21 mouse cellular contexts compared by ENCODE assay signal in the genomic region with DNA sequence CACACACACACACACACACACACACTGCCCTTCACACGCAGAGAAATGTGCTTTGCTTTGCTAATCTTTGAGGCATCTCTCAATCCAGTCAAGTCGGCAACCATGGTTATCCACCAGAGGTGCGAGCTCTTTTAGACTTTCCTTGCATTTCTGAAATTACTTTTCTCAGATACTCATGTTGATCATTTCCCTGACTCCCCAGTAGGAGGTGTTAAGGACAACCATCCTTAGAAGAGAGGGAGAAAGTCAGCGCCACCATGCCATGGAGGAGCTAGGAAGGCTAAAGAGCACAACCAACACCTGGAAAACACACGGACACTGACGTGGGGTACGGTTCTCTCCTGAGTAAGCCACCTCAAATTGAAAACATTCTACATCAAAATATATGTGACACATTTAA. TPM values are rescaled to one million over a fixed set of nuclear protein-coding genes. Genes with fewer than 3 reads are reported as not detected.
DNase-seq lines count a peak whose midpoint lies in the region; ATAC-seq and TF ChIP-seq lines count a peak whose summit lies in the region.
"Had no signal": no experiment of that assay in that cellular context is flagged by ENCODE, and none has a peak within 500 bp of the region (broad histone marks: within the 10 kb centered on the region; RNA-seq: fewer than 3 reads in every experiment).

No protein-coding gene starts in this region.

- DNase-seq in heart, adult 2 months, result no peak
- no peak for DNase-seq in heart, adult 11 months
- DNase-seq in liver, postnatal 0 days, result no peak
- no peak for DNase-seq in liver, embryonic 11.5 days (ENCODE audit: low spot score)
- peak; percentile 18 for DNase-seq in 3T3-L1 (ENCODE audit: low read depth, low spot score)
- peak; percentile 13 for DNase-seq in brain, adult 2 months (ENCODE audit: low read depth, low spot score)
- DNase-seq in frontal cortex, postnatal 36 days (ENCODE audit: low spot score in 2 of 2), result no peak
- DNase-seq: adrenal gland, postnatal 14 days; cerebellum, adult 8-10 months; heart, postnatal 14 days; kidney, postnatal 14 days; retina, postnatal 1 day; spleen, adult 18-20 months; thymus, postnatal 36 days had no signal

- no peaks in the 10 kb centered on the region for H3K27me3 ChIP-seq in heart, adult 2 months (ENCODE audit: control insufficient read depth, insufficient read depth, low read length)
- H3K27me3 ChIP-seq in liver, postnatal 0 days (ENCODE audit: insufficient read depth, low read length), result no peaks in the 10 kb centered on the region
- no peaks in the 10 kb centered on the region for H3K27me3 ChIP-seq in liver, embryonic 11.5 days (replicated peaks; ENCODE audit: control insufficient read depth, insufficient read depth, low read length)
- H3K27me3 ChIP-seq: embryonic facial prominence, embryonic 15.5 days; forebrain, embryonic 13.5 days; stomach, embryonic 15.5 days had no signal

- no peaks in the 10 kb centered on the region for H3K9me3 ChIP-seq in liver, postnatal 0 days (ENCODE audit: low read length)
- H3K9me3 ChIP-seq in liver, embryonic 11.5 days (ENCODE audit: control insufficient read depth, low read length), result no peaks in the 10 kb centered on the region
- H3K9me3 ChIP-seq: embryonic facial prominence, embryonic 15.5 days; forebrain, embryonic 13.5 days; limb, embryonic 10.5 days; stomach, embryonic 15.5 days had no signal

- no peak overlapping the region for H3K27ac ChIP-seq in heart, adult 2 months
- no peak overlapping the region for H3K27ac ChIP-seq in liver, postnatal 0 days (ENCODE audit: low read depth)
- H3K27ac ChIP-seq in liver, embryonic 11.5 days (ENCODE audit: low read depth, low read length), result no peak overlapping the region
- H3K27ac ChIP-seq: embryonic facial prominence, embryonic 15.5 days; forebrain, embryonic 13.5 days; limb, embryonic 10.5 days; liver, embryonic 14.5 days had no signal

- peaks cover 4% of the 10 kb centered on the region for H3K36me3 ChIP-seq in heart, adult 2 months (ENCODE audit: control insufficient read depth, insufficient read depth, low read length)
- no peaks in the 10 kb centered on the region for H3K36me3 ChIP-seq in liver, postnatal 0 days (replicated peaks; ENCODE audit: insufficient read depth, low read length)
- H3K36me3 ChIP-seq in liver, embryonic 11.5 days (ENCODE audit: control insufficient read depth, insufficient read depth, low read length), result no peaks in the 10 kb centered on the region
- H3K36me3 ChIP-seq: embryonic facial prominence, embryonic 15.5 days; limb, embryonic 10.5 days; stomach, embryonic 15.5 days had no signal

- H3K4me3 ChIP-seq in heart, adult 2 months, result no peak overlapping the region
- H3K4me3 ChIP-seq in liver, postnatal 0 days (ENCODE audit: low read depth, low read length), result no peak overlapping the region
- H3K4me3 ChIP-seq in liver, embryonic 11.5 days (ENCODE audit: low read depth, low read length), result no peak overlapping the region
- H3K4me3 ChIP-seq: embryonic facial prominence, embryonic 15.5 days; forebrain, embryonic 13.5 days; limb, embryonic 10.5 days; myocyte; stomach, embryonic 15.5 days had no signal

- no peak for TF ChIP-seq EP300 in heart, adult 2 months (IDR thresholded peaks at IDR 0.05; ENCODE audit: insufficient read depth, low read depth, low read length)
- no peak for TF ChIP-seq EP300 in liver, postnatal 0 days (IDR thresholded peaks at IDR 0.05; ENCODE audit: low read depth)

- H3K4me1 ChIP-seq in heart, adult 2 months (ENCODE audit: control insufficient read depth, insufficient read depth, low read length), result peaks cover 6% of the 10 kb centered on the region
- H3K4me1 ChIP-seq in liver, postnatal 0 days (ENCODE audit: insufficient read depth), result no peaks in the 10 kb centered on the region
- peaks cover 7% of the 10 kb centered on the region for H3K4me1 ChIP-seq in liver, embryonic 11.5 days (replicated peaks; ENCODE audit: control insufficient read depth, insufficient read depth, low read length)
- H3K4me1 ChIP-seq: embryonic facial prominence, embryonic 15.5 days; limb, embryonic 10.5 days; stomach, embryonic 15.5 days had no signal

- ATAC-seq in liver, postnatal 0 days, result no peak
- no peak for ATAC-seq in liver, embryonic 11.5 days (replicated peaks; ENCODE audit: low FRiP score)
- ATAC-seq: forebrain, embryonic 13.5 days had no signal

- intact Hi-C loops in heart, adult 2 months (cut with DNase I), result loop anchor here (5.0 kb wide), 1 partner anchor 94 kb away; no protein-coding TSS in a partner anchor

- TF ChIP-seq POLR2A in heart, adult 2 months (IDR thresholded peaks at IDR 0.05; ENCODE audit: insufficient read depth, low read depth, low read length), result no peak

- no peaks in the 10 kb centered on the region for H3K79me2 ChIP-seq in heart, adult 2 months (replicated peaks; ENCODE audit: control insufficient read depth, insufficient read depth, low read length)

- no peak overlapping the region for H3K4me2 ChIP-seq in liver, postnatal 0 days (ENCODE audit: low read depth, low read length)
- H3K4me2 ChIP-seq in liver, embryonic 11.5 days, result no peak overlapping the region
- H3K4me2 ChIP-seq: embryonic facial prominence, embryonic 15.5 days; forebrain, embryonic 13.5 days; stomach, embryonic 15.5 days had no signal

- peak; percentile 40 for TF ChIP-seq CTCF in heart, adult 2 months (IDR thresholded peaks at IDR 0.05)
- TF ChIP-seq CTCF in liver, postnatal 0 days (IDR thresholded peaks at IDR 0.05; ENCODE audit: low read depth), result 0 out of 2 replicates have a peak, but pooled peaks have one; percentile 10

- no peak overlapping the region for H3K9ac ChIP-seq in heart, adult 2 months (ENCODE audit: low read depth, low read length)
- H3K9ac ChIP-seq in liver, postnatal 0 days (replicated peaks), result no peak overlapping the region
- H3K9ac ChIP-seq in liver, embryonic 11.5 days (ENCODE audit: low read depth, low read length), result no peak overlapping the region
- H3K9ac ChIP-seq: embryonic facial prominence, embryonic 15.5 days; forebrain, embryonic 13.5 days; liver, embryonic 14.5 days; stomach, embryonic 15.5 days had no signal

- 88% methylated on average over 7 of the region's 7 CpGs for WGBS in heart, adult 2 months
- 73% methylated on average over 7 of the region's 7 CpGs for WGBS in liver, postnatal 0 days (ENCODE audit: insufficient replicate concordance)
- 85% methylated on average over 7 of the region's 7 CpGs for WGBS in liver, embryonic 11.5 days

RNA-seq across cellular contexts. Expression of gene Nhlrc1, which starts 38.1 kb away (rescaled TPM):
- 1 to 10 TPM; 6.6 to 6.8 TPM for total RNA-seq in heart, adult 2 months (2021)
- 6.1 and 8.6 TPM in 2 replicates for polyA plus RNA-seq in heart, adult 2 months (2012; rRNA removed)
- polyA plus RNA-seq in liver, postnatal 0 days (2015; fragmentation: Nextera tagmentation; extraction: Ambion mirVana), result 0.95 TPM in 2 replicates
- 1.6 and 2.0 TPM in 2 replicates for polyA plus RNA-seq in liver, embryonic 11.5 days (2014; fragmentation: Nextera tagmentation; extraction: Ambion mirVana)
- total RNA-seq: neutrophil, adult 5-6 weeks had no signal

RNA-seq across cellular contexts. Expression of gene Kif13a, which starts 46.9 kb away (rescaled TPM):
- total RNA-seq in heart, adult 2 months (2021), result 100 to 1,000 TPM; 108 to 113 TPM
- polyA plus RNA-seq in heart, adult 2 months (2012; rRNA removed), result 49.8 and 75.4 TPM in 2 replicates
- 4.9 and 5.4 TPM in 2 replicates for polyA plus RNA-seq in liver, postnatal 0 days (2015; fragmentation: Nextera tagmentation; extraction: Ambion mirVana)
- 9.3 and 13.8 TPM in 2 replicates for polyA plus RNA-seq in liver, embryonic 11.5 days (2014; fragmentation: Nextera tagmentation; extraction: Ambion mirVana)

Comparison
In these comparisons a context has a peak if more than half of its experiments do, and no peak if none do; other contexts are left out.
1. DNase-seq: peak in 3T3-L1 (single experiment) and brain, adult 2 months (single experiment); none in heart, adult 2 months (0 of 2), heart, adult 11 months (single experiment), liver, postnatal 0 days (single experiment), liver, embryonic 11.5 days (single experiment) and frontal cortex, postnatal 36 days (0 of 2).